In the genomic region with DNA sequence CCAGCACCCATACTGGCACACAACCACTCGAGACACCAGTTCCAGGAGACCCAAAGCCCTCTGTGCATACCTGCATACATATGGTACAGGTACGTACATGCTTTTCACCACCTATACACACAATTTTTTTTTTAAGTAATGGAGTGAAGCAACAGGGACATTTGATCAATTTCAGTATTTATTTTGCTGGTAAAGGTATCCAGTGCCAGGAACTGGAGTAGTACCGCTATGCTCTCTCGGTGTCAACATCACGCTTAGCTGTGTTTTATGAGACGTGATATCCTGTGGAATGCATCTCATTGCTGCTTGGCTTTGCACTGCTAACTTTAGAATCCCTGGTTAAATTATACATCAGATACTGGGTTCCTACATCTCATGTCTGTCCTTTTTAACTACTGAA, we compare ENCODE assay signal across 22 mouse cellular contexts. TPM values are rescaled to one million over a fixed set of nuclear protein-coding genes. Genes with fewer than 3 reads are reported as not detected.
DNase-seq lines count a peak whose midpoint lies in the region; ATAC-seq and TF ChIP-seq lines count a peak whose summit lies in the region.
"Had no signal": no experiment of that assay in that cellular context is flagged by ENCODE, and none has a peak within 500 bp of the region (broad histone marks: within the 10 kb centered on the region; RNA-seq: fewer than 3 reads in every experiment).

No protein-coding gene starts in this region.

- no peak overlapping the region for H3K4me2 ChIP-seq in kidney, postnatal 0 days (ENCODE audit: low read length)
- H3K4me2 ChIP-seq in kidney, embryonic 15.5 days, result no peak overlapping the region
- no peak overlapping the region for H3K4me2 ChIP-seq in liver, embryonic 11.5 days
- H3K4me2 ChIP-seq in liver, postnatal 0 days (ENCODE audit: low read depth, low read length), result no peak overlapping the region
- no peak overlapping the region for H3K4me2 ChIP-seq in liver, embryonic 12.5 days

- TF ChIP-seq POLR2A in liver, adult 2 months (IDR thresholded peaks at IDR 0.05; ENCODE audit: extremely low read depth, insufficient read depth, low read length), result no peak
- TF ChIP-seq POLR2A in testis, adult 2 months (IDR thresholded peaks at IDR 0.05; ENCODE audit: control insufficient read depth, low read depth, low read length), result no peak

- H3K9ac ChIP-seq in kidney, postnatal 0 days (ENCODE audit: low read depth, low read length), result no peak overlapping the region
- H3K9ac ChIP-seq in kidney, embryonic 15.5 days, result no peak overlapping the region
- no peak overlapping the region for H3K9ac ChIP-seq in liver, adult 2 months (ENCODE audit: low read depth, low read length)
- H3K9ac ChIP-seq in liver, embryonic 11.5 days (ENCODE audit: low read depth, low read length), result no peak overlapping the region
- no peak overlapping the region for H3K9ac ChIP-seq in liver, postnatal 0 days (replicated peaks)
- no peak overlapping the region for H3K9ac ChIP-seq in liver, embryonic 12.5 days

- H3K27ac ChIP-seq in kidney, postnatal 0 days, result no peak overlapping the region
- no peak overlapping the region for H3K27ac ChIP-seq in kidney, embryonic 15.5 days
- no peak overlapping the region for H3K27ac ChIP-seq in liver, adult 2 months (replicated peaks; ENCODE audit: insufficient read depth, low read depth, low read length)
- no peak overlapping the region for H3K27ac ChIP-seq in liver, embryonic 11.5 days (ENCODE audit: low read depth, low read length)
- no peak overlapping the region for H3K27ac ChIP-seq in liver, postnatal 0 days (ENCODE audit: low read depth)
- H3K27ac ChIP-seq in liver, embryonic 12.5 days, result no peak overlapping the region
- H3K27ac ChIP-seq in testis, adult 2 months (ENCODE audit: control insufficient read depth, insufficient read depth, low read depth, low read length), result no peak overlapping the region

- H3K9me3 ChIP-seq in kidney, postnatal 0 days (replicated peaks; ENCODE audit: low read length), result no peaks in the 10 kb centered on the region
- H3K9me3 ChIP-seq in kidney, embryonic 15.5 days (replicated peaks), result no peaks in the 10 kb centered on the region
- no peaks in the 10 kb centered on the region for H3K9me3 ChIP-seq in liver, embryonic 11.5 days (ENCODE audit: control insufficient read depth, low read length)
- H3K9me3 ChIP-seq in liver, postnatal 0 days (ENCODE audit: low read length), result no peaks in the 10 kb centered on the region
- no peaks in the 10 kb centered on the region for H3K9me3 ChIP-seq in liver, embryonic 12.5 days (replicated peaks)

- no peaks in the 10 kb centered on the region for H3K4me1 ChIP-seq in kidney, postnatal 0 days (replicated peaks; ENCODE audit: insufficient read depth, low read length)
- H3K4me1 ChIP-seq in kidney, embryonic 15.5 days, result peaks cover 3% of the 10 kb centered on the region; the same call in 1 of the 2 replicates
- peaks cover 9% of the 10 kb centered on the region for H3K4me1 ChIP-seq in liver, adult 2 months (ENCODE audit: control insufficient read depth, insufficient read depth, low read length)
- no peaks in the 10 kb centered on the region for H3K4me1 ChIP-seq in liver, embryonic 11.5 days (replicated peaks; ENCODE audit: control insufficient read depth, insufficient read depth, low read length)
- peaks cover 3% of the 10 kb centered on the region; the same call in 1 of the 2 replicates for H3K4me1 ChIP-seq in liver, postnatal 0 days (ENCODE audit: insufficient read depth)
- H3K4me1 ChIP-seq in liver, embryonic 12.5 days, result no peaks in the 10 kb centered on the region
- H3K4me1 ChIP-seq in testis, adult 2 months (ENCODE audit: control insufficient read depth, insufficient read depth, low read length), result peaks cover 4% of the 10 kb centered on the region; the same call in 1 of the 2 replicates

- WGBS in kidney, postnatal 0 days, result 60% methylated on average over 6 of the region's 6 CpGs
- WGBS in kidney, embryonic 15.5 days, result 64% methylated on average over 6 of the region's 6 CpGs
- 21% methylated on average over 6 of the region's 6 CpGs for WGBS in liver, adult 2 months
- WGBS in liver, embryonic 11.5 days, result 87% methylated on average over 6 of the region's 6 CpGs
- WGBS in liver, postnatal 0 days (ENCODE audit: insufficient replicate concordance), result 69% methylated on average over 6 of the region's 6 CpGs
- WGBS in liver, embryonic 12.5 days (ENCODE audit: insufficient replicate concordance), result 75% methylated on average over 6 of the region's 6 CpGs

- H3K27me3 ChIP-seq in kidney, postnatal 0 days (ENCODE audit: insufficient read depth, low read length), result no peaks in the 10 kb centered on the region
- no peaks in the 10 kb centered on the region for H3K27me3 ChIP-seq in kidney, embryonic 15.5 days
- H3K27me3 ChIP-seq in liver, adult 2 months (ENCODE audit: control insufficient read depth, insufficient read depth, low read length), result no peaks in the 10 kb centered on the region
- H3K27me3 ChIP-seq in liver, embryonic 11.5 days (replicated peaks; ENCODE audit: control insufficient read depth, insufficient read depth, low read length), result no peaks in the 10 kb centered on the region
- H3K27me3 ChIP-seq in liver, postnatal 0 days (ENCODE audit: insufficient read depth, low read length), result no peaks in the 10 kb centered on the region
- H3K27me3 ChIP-seq in liver, embryonic 12.5 days (replicated peaks), result no peaks in the 10 kb centered on the region
- H3K27me3 ChIP-seq in testis, adult 2 months (ENCODE audit: control insufficient read depth, insufficient read depth, low read length), result no peaks in the 10 kb centered on the region
- H3K27me3 ChIP-seq: CH12.LX, Patski had no signal

- peaks cover 13% of the 10 kb centered on the region; the same call in 1 of the 2 replicates for H3K79me2 ChIP-seq in liver, adult 2 months (ENCODE audit: control insufficient read depth, insufficient read depth, low read length)

- TF ChIP-seq CTCF in kidney, postnatal 0 days (IDR thresholded peaks at IDR 0.05; ENCODE audit: low read depth), result no peak
- TF ChIP-seq CTCF in liver, adult 2 months (IDR thresholded peaks at IDR 0.05; ENCODE audit: low read depth, low read length), result no peak
- no peak for TF ChIP-seq CTCF in liver, postnatal 0 days (IDR thresholded peaks at IDR 0.05; ENCODE audit: low read depth)
- TF ChIP-seq CTCF in testis, adult 2 months (IDR thresholded peaks at IDR 0.05; ENCODE audit: control insufficient read depth, insufficient read depth, insufficient replicate concordance, low read depth, low read length), result no peak

- peak; percentile 31 for DNase-seq in kidney, postnatal 0 days (ENCODE audit: low spot score)
- peak; percentile 76 for DNase-seq in liver, adult 2 months (ENCODE audit: extremely low read depth, low read depth, low spot score)
- DNase-seq in liver, embryonic 11.5 days (ENCODE audit: low spot score), result no peak
- no peak for DNase-seq in liver, postnatal 0 days
- DNase-seq in testis, postnatal 14 days (ENCODE audit: low spot score), result no peak
- DNase-seq: adrenal gland, adult 2 months; adrenal gland, adult 8-10 months; adrenal gland, postnatal 10 days; adrenal gland, postnatal 14 days; adrenal gland, postnatal 25 days; adrenal gland, postnatal 36 days; B cell, adult 2 months; cerebellum, adult 11 months; cerebellum, adult 11-12 months had no signal

- no peak overlapping the region for H3K4me3 ChIP-seq in kidney, postnatal 0 days (replicated peaks; ENCODE audit: low read depth, low read length)
- H3K4me3 ChIP-seq in kidney, embryonic 15.5 days (replicated peaks), result no peak overlapping the region
- H3K4me3 ChIP-seq in liver, adult 2 months (ENCODE audit: insufficient read depth, low read depth, low read length), result no peak overlapping the region
- H3K4me3 ChIP-seq in liver, embryonic 11.5 days (ENCODE audit: low read depth, low read length), result no peak overlapping the region
- no peak overlapping the region for H3K4me3 ChIP-seq in liver, postnatal 0 days (ENCODE audit: low read depth, low read length)
- H3K4me3 ChIP-seq in liver, embryonic 12.5 days, result no peak overlapping the region
- peak overlapping the region; percentile 66 for H3K4me3 ChIP-seq in testis, adult 2 months (ENCODE audit: control insufficient read depth, low read depth, low read length)

- no peak for ATAC-seq in kidney, postnatal 0 days (replicated peaks; ENCODE audit: low FRiP score, low read depth)
- ATAC-seq in kidney, embryonic 15.5 days (replicated peaks; ENCODE audit: low FRiP score), result no peak
- ATAC-seq in liver, embryonic 11.5 days (replicated peaks; ENCODE audit: low FRiP score), result no peak
- ATAC-seq in liver, postnatal 0 days, result peak; percentile 66
- ATAC-seq in liver, embryonic 12.5 days, result no peak
- ATAC-seq: activated CD4-positive, CD25-positive, alpha-beta regulatory T cell, adult 4 months; CD4-positive, CD25-positive, alpha-beta regulatory T cell, adult 4 months; Patski had no signal

- TF ChIP-seq EP300 in liver, postnatal 0 days (IDR thresholded peaks at IDR 0.05; ENCODE audit: low read depth), result no peak

- H3K36me3 ChIP-seq in kidney, postnatal 0 days (ENCODE audit: insufficient read depth, low read length), result no peaks in the 10 kb centered on the region
- no peaks in the 10 kb centered on the region for H3K36me3 ChIP-seq in kidney, embryonic 15.5 days
- H3K36me3 ChIP-seq in liver, adult 2 months (ENCODE audit: control insufficient read depth, insufficient read depth, low read length), result peaks cover 2% of the 10 kb centered on the region; the same call in 1 of the 2 replicates
- H3K36me3 ChIP-seq in liver, embryonic 11.5 days (ENCODE audit: control insufficient read depth, insufficient read depth, low read length), result no peaks in the 10 kb centered on the region
- H3K36me3 ChIP-seq in liver, postnatal 0 days (replicated peaks; ENCODE audit: insufficient read depth, low read length), result no peaks in the 10 kb centered on the region
- H3K36me3 ChIP-seq in liver, embryonic 12.5 days, result no peaks in the 10 kb centered on the region
- no peaks in the 10 kb centered on the region for H3K36me3 ChIP-seq in testis, adult 2 months (ENCODE audit: control insufficient read depth, insufficient read depth, low read length)
- H3K36me3 ChIP-seq: G1E had no signal

RNA-seq across cellular contexts. Expression of gene Cyp2u1, which starts 42.9 kb away (rescaled TPM):
- polyA plus RNA-seq in kidney, postnatal 0 days (2015; fragmentation: Nextera tagmentation; extraction: Ambion mirVana), result 5.5 and 8.5 TPM in 2 replicates
- polyA plus RNA-seq in kidney, embryonic 15.5 days (2015; fragmentation: Nextera tagmentation; extraction: Ambion mirVana), result 2.5 and 3.4 TPM in 2 replicates
- 6.0 and 17.4 TPM in 2 replicates for total RNA-seq in liver, adult 2 months (2014; rRNA removed)
- 10.4 and 21.0 TPM in 2 replicates for polyA plus RNA-seq in liver, adult 2 months (2012; rRNA removed)
- 0.69 and 0.83 TPM in 2 replicates for polyA plus RNA-seq in liver, embryonic 11.5 days (2014; fragmentation: Nextera tagmentation; extraction: Ambion mirVana)
- polyA plus RNA-seq in liver, postnatal 0 days (2015; fragmentation: Nextera tagmentation; extraction: Ambion mirVana), result 1.2 and 1.4 TPM in 2 replicates
- 0.29 and 0.67 TPM in 2 replicates for polyA plus RNA-seq in liver, embryonic 12.5 days (2016; fragmentation: Nextera tagmentation; extraction: Ambion mirVana)
- 4.6 and 4.7 TPM in 2 replicates for polyA plus RNA-seq in testis, adult 2 months (2012; rRNA removed)
- polyA plus RNA-seq: G1E had no signal

Comparison
In these comparisons a context has a peak if more than half of its experiments do, and no peak if none do; other contexts are left out.
1. DNase-seq: peak in kidney, postnatal 0 days (single experiment) and liver, adult 2 months (single experiment); none in liver, embryonic 11.5 days (single experiment), liver, postnatal 0 days (single experiment) and testis, postnatal 14 days (single experiment).